22 mouse cellular contexts compared by ENCODE assay signal in genomic region chr11:67229166-67229565, GRCm38 (mm10). TPM values are rescaled to one million over a fixed set of nuclear protein-coding genes. Genes with fewer than 3 reads are reported as not detected.
DNase-seq lines count a peak whose midpoint lies in the region; ATAC-seq and TF ChIP-seq lines count a peak whose summit lies in the region.
"Had no signal": no experiment of that assay in that cellular context is flagged by ENCODE, and none has a peak within 500 bp of the region (broad histone marks: within the 10 kb centered on the region; RNA-seq: fewer than 3 reads in every experiment).

No protein-coding gene starts in this region.

- intact Hi-C loops in left cerebral cortex, postnatal 36 days (cut with DNase I), result loop anchor here (2.0 kb wide), 1 partner anchor 104 kb away; no protein-coding TSS in a partner anchor

- DNase-seq in frontal cortex, adult 2 months (ENCODE audit: extremely low spot score in 1 of 2, low spot score in 1 of 2), result peak; percentile 49 to 72
- no peak for DNase-seq in frontal cortex, postnatal 25 days (ENCODE audit: low spot score in 2 of 2)
- peak; percentile 9 for DNase-seq in lung, embryonic 14.5 days
- no peak for DNase-seq in lung, postnatal 4 days
- DNase-seq in brain, adult 2 months (ENCODE audit: low read depth, low spot score), result peak; percentile 79
- peak; percentile 22 to 30 for DNase-seq in left cerebral cortex, postnatal 36 days (ENCODE audit: low spot score in 2 of 2)
- DNase-seq: adrenal gland, postnatal 25 days; cerebellum, adult 2 months; cerebellum, postnatal 10 days; forebrain, postnatal 0 days; gastrocnemius, postnatal 36 days; heart, adult 11 months had no signal

- no peaks in the 10 kb centered on the region for H3K9me3 ChIP-seq in lung, embryonic 14.5 days (ENCODE audit: low read depth, low read length)
- H3K9me3 ChIP-seq: embryonic facial prominence, embryonic 10.5 days; forebrain, embryonic 13.5 days; heart, embryonic 13.5 days; hindbrain, embryonic 15.5 days had no signal

- WGBS in lung, embryonic 14.5 days, result 74% methylated on average over 5 of the region's 5 CpGs

- no peak overlapping the region for H3K9ac ChIP-seq in lung, embryonic 14.5 days
- H3K9ac ChIP-seq: forebrain, embryonic 13.5 days; forebrain, postnatal 0 days; heart, embryonic 13.5 days; hindbrain, embryonic 15.5 days had no signal

- H3K4me3 ChIP-seq in lung, embryonic 14.5 days (ENCODE audit: low read depth, low read length), result no peak overlapping the region
- H3K4me3 ChIP-seq: embryonic facial prominence, embryonic 10.5 days; forebrain, embryonic 13.5 days; heart, embryonic 13.5 days; hindbrain, embryonic 15.5 days had no signal

- no peak overlapping the region for H3K27ac ChIP-seq in lung, embryonic 14.5 days (ENCODE audit: low read depth)
- H3K27ac ChIP-seq: embryonic facial prominence, embryonic 10.5 days; forebrain, embryonic 13.5 days; heart, embryonic 13.5 days; hindbrain, embryonic 15.5 days had no signal

- H3K4me1 ChIP-seq in lung, embryonic 14.5 days (ENCODE audit: insufficient read depth), result no peaks in the 10 kb centered on the region
- H3K4me1 ChIP-seq: embryonic facial prominence, embryonic 10.5 days; forebrain, embryonic 13.5 days; heart, embryonic 13.5 days; hindbrain, embryonic 15.5 days had no signal

- no peaks in the 10 kb centered on the region for H3K27me3 ChIP-seq in lung, embryonic 14.5 days (ENCODE audit: insufficient read depth, low read length)
- H3K27me3 ChIP-seq: forebrain, embryonic 13.5 days; heart, embryonic 13.5 days; hindbrain, embryonic 15.5 days had no signal

- H3K4me2 ChIP-seq in lung, embryonic 14.5 days, result no peak overlapping the region
- H3K4me2 ChIP-seq: forebrain, embryonic 13.5 days; heart, embryonic 13.5 days; hindbrain, embryonic 15.5 days had no signal

- H3K36me3 ChIP-seq in lung, embryonic 14.5 days (ENCODE audit: insufficient read depth), result no peaks in the 10 kb centered on the region
- H3K36me3 ChIP-seq: embryonic facial prominence, embryonic 10.5 days; heart, embryonic 13.5 days; hindbrain, embryonic 15.5 days had no signal

- TF ChIP-seq CTCF in lung, embryonic 14.5 days (IDR thresholded peaks at IDR 0.05; ENCODE audit: low read depth), result no peak

- no peak for ATAC-seq in lung, embryonic 14.5 days (ENCODE audit: insufficient read depth)
- no peak for ATAC-seq in megakaryocyte, adult 5-6 weeks (ENCODE audit: poor library complexity, severe bottlenecking)
- ATAC-seq: forebrain, embryonic 13.5 days; forebrain, postnatal 0 days had no signal

RNA-seq across cellular contexts. Expression of gene Myh4, which starts 8.7 kb away (rescaled TPM):
- polyA plus RNA-seq in frontal cortex, adult 2 months (2012; rRNA removed), result 0.14 and 0.53 TPM in 2 replicates
- polyA plus RNA-seq in lung, embryonic 14.5 days (2014; fragmentation: Nextera tagmentation; extraction: Ambion mirVana), result 0.03 TPM in 1 of 2 replicates, not detected in the other
- under 1 TPM; 0.11 to 0.35 TPM for total RNA-seq in left cerebral cortex, postnatal 36 days (2021)
- not detected in 2 replicates for total RNA-seq in megakaryocyte, adult 5-6 weeks (2015)
- not detected in 2 replicates for total RNA-seq in megakaryocyte, adult 5-6 weeks (2017)
- total RNA-seq: adrenal gland, postnatal 25 days; MEL had no signal
- polyA plus RNA-seq: C2C12; cerebellum, adult 2 months; forebrain, embryonic 13.5 days; heart, embryonic 13.5 days; heart, postnatal 0 days; hindbrain, embryonic 11.5 days; hindbrain, embryonic 15.5 days had no signal

RNA-seq across cellular contexts. Expression of gene Myh1, which starts 29.3 kb away (rescaled TPM):
- 0.12 and 0.32 TPM in 2 replicates for polyA plus RNA-seq in frontal cortex, adult 2 months (2012; rRNA removed)
- not detected in 2 replicates for polyA plus RNA-seq in lung, embryonic 14.5 days (2014; fragmentation: Nextera tagmentation; extraction: Ambion mirVana)
- under 1 TPM; 0.32 to 0.54 TPM for total RNA-seq in left cerebral cortex, postnatal 36 days (2021)
- not detected in 2 replicates for total RNA-seq in megakaryocyte, adult 5-6 weeks (2015)
- not detected in 2 replicates for total RNA-seq in megakaryocyte, adult 5-6 weeks (2017)
- total RNA-seq: heart, postnatal 36 days; MEL had no signal
- polyA plus RNA-seq: cerebellum, adult 2 months; embryonic facial prominence, embryonic 10.5 days; heart, postnatal 0 days had no signal

RNA-seq across cellular contexts. Expression of gene Myh8, which starts 47.8 kb away (rescaled TPM):
- 0.40 and 0.60 TPM in 2 replicates for polyA plus RNA-seq in frontal cortex, adult 2 months (2012; rRNA removed)
- 0.22 and 0.28 TPM in 2 replicates for polyA plus RNA-seq in lung, embryonic 14.5 days (2014; fragmentation: Nextera tagmentation; extraction: Ambion mirVana)
- total RNA-seq in left cerebral cortex, postnatal 36 days (2021), result under 1 TPM; 0.42 to 0.45 TPM
- not detected in 2 replicates for total RNA-seq in megakaryocyte, adult 5-6 weeks (2015)
- total RNA-seq in megakaryocyte, adult 5-6 weeks (2017), result not detected in 2 replicates
- total RNA-seq: adrenal gland, postnatal 25 days; MEL had no signal
- polyA plus RNA-seq: C2C12 had no signal

RNA-seq across cellular contexts. Expression of gene Myh2, which starts 58.3 kb away (rescaled TPM):
- 0.19 and 0.38 TPM in 2 replicates for polyA plus RNA-seq in frontal cortex, adult 2 months (2012; rRNA removed)
- polyA plus RNA-seq in lung, embryonic 14.5 days (2014; fragmentation: Nextera tagmentation; extraction: Ambion mirVana), result not detected in 2 replicates
- total RNA-seq in left cerebral cortex, postnatal 36 days (2021), result under 1 TPM; 0.63 to 0.69 TPM
- not detected in 2 replicates for total RNA-seq in megakaryocyte, adult 5-6 weeks (2015)
- not detected in 2 replicates for total RNA-seq in megakaryocyte, adult 5-6 weeks (2017)
- total RNA-seq: adrenal gland, postnatal 25 days; heart, postnatal 36 days; MEL had no signal
- polyA plus RNA-seq: C2C12; cerebellum, adult 2 months; forebrain, embryonic 13.5 days; heart, embryonic 13.5 days; heart, postnatal 0 days; hindbrain, embryonic 11.5 days had no signal

Comparison
In these comparisons a context has a peak if more than half of its experiments do, and no peak if none do; other contexts are left out.
1. DNase-seq: peak in frontal cortex, adult 2 months (2 of 2), lung, embryonic 14.5 days (single experiment), brain, adult 2 months (single experiment) and left cerebral cortex, postnatal 36 days (2 of 2); none in frontal cortex, postnatal 25 days (0 of 2) and lung, postnatal 4 days (0 of 2).